ENCODE assay signal across 27 mouse cellular contexts in genomic region chr10:13975861-13976260, GRCm38 (mm10). TPM values are rescaled to one million over a fixed set of nuclear protein-coding genes. Genes with fewer than 3 reads are reported as not detected.
DNase-seq lines count a peak whose midpoint lies in the region; ATAC-seq and TF ChIP-seq lines count a peak whose summit lies in the region.
"Had no signal": no experiment of that assay in that cellular context is flagged by ENCODE, and none has a peak within 500 bp of the region (broad histone marks: within the 10 kb centered on the region; RNA-seq: fewer than 3 reads in every experiment).

No protein-coding gene starts in this region.

- H3K4me2 ChIP-seq in forebrain, embryonic 11.5 days (ENCODE audit: low read depth, low read length, severe bottlenecking): no peak overlapping the region
- H3K4me2 ChIP-seq in forebrain, embryonic 13.5 days: no peak overlapping the region
- H3K4me2 ChIP-seq in heart, postnatal 0 days (ENCODE audit: low read depth, low read length): peak overlapping the region; percentile 27; the same call in 1 of the 2 replicates
- H3K4me2 ChIP-seq: hindbrain, embryonic 13.5 days; liver, embryonic 12.5 days; midbrain, embryonic 12.5 days had no signal

- TF ChIP-seq POLR2A in embryonic fibroblast, embryonic 13.5 days (IDR thresholded peaks at IDR 0.05; ENCODE audit: low read depth, low read length): no peak

- ATAC-seq in forebrain, embryonic 11.5 days (replicated peaks; ENCODE audit: low FRiP score): no peak
- no peak for ATAC-seq in forebrain, embryonic 13.5 days
- no peak for ATAC-seq in heart, postnatal 0 days (ENCODE audit: insufficient read depth, low read depth)
- ATAC-seq: activated CD4-positive, CD25-positive, alpha-beta regulatory T cell, adult 4 months; forebrain, postnatal 0 days; liver, embryonic 12.5 days; liver, postnatal 0 days had no signal

- no peak overlapping the region for H3K27ac ChIP-seq in forebrain, embryonic 11.5 days (ENCODE audit: low read depth, low read length)
- H3K27ac ChIP-seq in forebrain, embryonic 13.5 days: no peak overlapping the region
- H3K27ac ChIP-seq in heart, embryonic 10.5 days: peak overlapping the region; percentile 7; the same call in 1 of the 2 replicates
- peak overlapping the region; percentile 5; the same call in 1 of the 2 replicates for H3K27ac ChIP-seq in embryonic fibroblast, embryonic 13.5 days (ENCODE audit: insufficient read depth, low read length)
- H3K27ac ChIP-seq in heart, postnatal 0 days (ENCODE audit: low read depth): peak overlapping the region; percentile 50
- H3K27ac ChIP-seq: hindbrain, embryonic 13.5 days; liver, embryonic 12.5 days; midbrain, embryonic 12.5 days had no signal

- H3K27me3 ChIP-seq in forebrain, embryonic 11.5 days (ENCODE audit: control insufficient read depth, insufficient read depth, low read length): no peaks in the 10 kb centered on the region
- H3K27me3 ChIP-seq in forebrain, embryonic 13.5 days: peaks cover 3% of the 10 kb centered on the region; the same call in 1 of the 2 replicates
- no peaks in the 10 kb centered on the region for H3K27me3 ChIP-seq in heart, embryonic 10.5 days (ENCODE audit: insufficient read depth, poor library complexity, severe bottlenecking)
- H3K27me3 ChIP-seq in heart, postnatal 0 days (ENCODE audit: control insufficient read depth, insufficient read depth, low read length): no peaks in the 10 kb centered on the region
- H3K27me3 ChIP-seq: CH12.LX; hindbrain, embryonic 13.5 days; liver, embryonic 12.5 days; megakaryocyte, embryonic 14.5 days; midbrain, embryonic 12.5 days had no signal

- peak; percentile 2 for DNase-seq in forebrain, embryonic 11.5 days (ENCODE audit: low spot score)
- no peak for DNase-seq in heart, embryonic 10.5 days (ENCODE audit: low spot score)
- DNase-seq in heart, postnatal 4 days: no peak
- DNase-seq in heart, postnatal 0 days (ENCODE audit: low spot score): no peak
- no peak for DNase-seq in lung, postnatal 4 days
- no peak for DNase-seq in left cerebral cortex, adult 18-20 months (ENCODE audit: low spot score in 2 of 2)
- DNase-seq: adrenal gland, adult 8-10 months; cerebellum, adult 11 months; cerebellum, adult 9-10 months; cerebellum, postnatal 36 days; forebrain, postnatal 0 days; gastrocnemius, postnatal 10 days; kidney, adult 11 months; kidney, postnatal 14 days; left cerebral cortex, postnatal 4 days; liver, postnatal 0 days; lung, postnatal 36 days; thymus, postnatal 4 days had no signal

- no peaks in the 10 kb centered on the region for H3K9me3 ChIP-seq in forebrain, embryonic 11.5 days (ENCODE audit: control insufficient read depth, low read length)
- no peaks in the 10 kb centered on the region for H3K9me3 ChIP-seq in forebrain, embryonic 13.5 days (replicated peaks)
- no peaks in the 10 kb centered on the region for H3K9me3 ChIP-seq in heart, embryonic 10.5 days
- no peaks in the 10 kb centered on the region for H3K9me3 ChIP-seq in heart, postnatal 0 days (replicated peaks; ENCODE audit: control insufficient read depth, low read length)
- H3K9me3 ChIP-seq: hindbrain, embryonic 13.5 days; liver, embryonic 12.5 days; megakaryocyte, embryonic 14.5 days; midbrain, embryonic 12.5 days had no signal

- no peaks in the 10 kb centered on the region for H3K36me3 ChIP-seq in forebrain, embryonic 11.5 days (ENCODE audit: control insufficient read depth, insufficient read depth, low read length)
- H3K36me3 ChIP-seq in forebrain, embryonic 13.5 days (ENCODE audit: poor library complexity, severe bottlenecking): no peaks in the 10 kb centered on the region
- no peaks in the 10 kb centered on the region for H3K36me3 ChIP-seq in heart, embryonic 10.5 days
- H3K36me3 ChIP-seq in heart, postnatal 0 days (replicated peaks; ENCODE audit: control insufficient read depth, insufficient read depth, low read length): no peaks in the 10 kb centered on the region
- H3K36me3 ChIP-seq: hindbrain, embryonic 13.5 days; liver, embryonic 12.5 days; midbrain, embryonic 12.5 days had no signal

- WGBS in forebrain, embryonic 11.5 days: 76% methylated on average over 4 of the region's 4 CpGs
- WGBS in forebrain, embryonic 13.5 days: 78% methylated on average over 4 of the region's 4 CpGs
- 66% methylated on average over 4 of the region's 4 CpGs for WGBS in heart, embryonic 10.5 days
- 65% methylated on average over 4 of the region's 4 CpGs for WGBS in heart, postnatal 0 days

- no peak for TF ChIP-seq CTCF in embryonic fibroblast, embryonic 13.5 days (IDR thresholded peaks at IDR 0.05; ENCODE audit: borderline replicate concordance, insufficient read depth, low read length)
- TF ChIP-seq CTCF in heart, postnatal 0 days (IDR thresholded peaks at IDR 0.05; ENCODE audit: low read depth): no peak

- H3K9ac ChIP-seq in forebrain, embryonic 11.5 days (ENCODE audit: low read length): no peak overlapping the region
- H3K9ac ChIP-seq in forebrain, embryonic 13.5 days: no peak overlapping the region
- H3K9ac ChIP-seq in heart, postnatal 0 days (replicated peaks; ENCODE audit: low read depth, low read length): peak overlapping the region; percentile 8
- H3K9ac ChIP-seq: forebrain, postnatal 0 days; hindbrain, embryonic 13.5 days; liver, embryonic 12.5 days; liver, postnatal 0 days; midbrain, embryonic 12.5 days had no signal

- H3K4me1 ChIP-seq in forebrain, embryonic 11.5 days (replicated peaks; ENCODE audit: control insufficient read depth, insufficient read depth, low read length): no peaks in the 10 kb centered on the region
- peaks cover 8% of the 10 kb centered on the region; the same call in 1 of the 2 replicates for H3K4me1 ChIP-seq in forebrain, embryonic 13.5 days
- H3K4me1 ChIP-seq in heart, embryonic 10.5 days: peaks cover 42% of the 10 kb centered on the region; the same call in 1 of the 2 replicates
- H3K4me1 ChIP-seq in embryonic fibroblast, embryonic 13.5 days (ENCODE audit: control insufficient read depth, insufficient read depth, low read length): peaks cover 8% of the 10 kb centered on the region
- H3K4me1 ChIP-seq in heart, postnatal 0 days (ENCODE audit: control insufficient read depth, insufficient read depth): peaks cover 38% of the 10 kb centered on the region
- H3K4me1 ChIP-seq: hindbrain, embryonic 13.5 days; midbrain, embryonic 12.5 days had no signal

- H3K4me3 ChIP-seq in forebrain, embryonic 11.5 days (ENCODE audit: low read depth, low read length): no peak overlapping the region
- no peak overlapping the region for H3K4me3 ChIP-seq in forebrain, embryonic 13.5 days
- H3K4me3 ChIP-seq in heart, embryonic 10.5 days: no peak overlapping the region
- no peak overlapping the region for H3K4me3 ChIP-seq in embryonic fibroblast, embryonic 13.5 days (ENCODE audit: insufficient read depth, low read length)
- no peak overlapping the region for H3K4me3 ChIP-seq in heart, postnatal 0 days (ENCODE audit: low read depth, low read length)
- H3K4me3 ChIP-seq: hindbrain, embryonic 13.5 days; layer of hippocampus, adult 2 months; liver, embryonic 12.5 days; megakaryocyte, embryonic 14.5 days; midbrain, embryonic 12.5 days had no signal

- no peak for TF ChIP-seq EP300 in heart, postnatal 0 days (IDR thresholded peaks at IDR 0.05; ENCODE audit: low read depth)

RNA-seq across cellular contexts. Expression of gene Hivep2, which starts 10.0 kb away (rescaled TPM):
- 3.6 and 4.7 TPM in 2 replicates for polyA plus RNA-seq in forebrain, embryonic 11.5 days (2014; fragmentation: Nextera tagmentation; extraction: Ambion mirVana)
- 5.3 and 7.3 TPM in 2 replicates for polyA plus RNA-seq in forebrain, embryonic 13.5 days (2015; fragmentation: Nextera tagmentation; extraction: Ambion mirVana)
- 3.4 and 4.1 TPM in 2 replicates for polyA plus RNA-seq in heart, embryonic 10.5 days (2016; fragmentation: Nextera tagmentation; extraction: Ambion mirVana)
- 10 to 100 TPM; 28.9 to 30.1 TPM for total RNA-seq in heart, postnatal 4 days (2021)
- 20.8 and 25.6 TPM in 2 replicates for polyA plus RNA-seq in embryonic fibroblast, embryonic 13.5 days (2011; ENCODE audit: insufficient read length, low read depth, missing spikeins)
- 11.6 and 11.9 TPM in 2 replicates for total RNA-seq in heart, postnatal 0 days (2014; rRNA removed; ENCODE audit: low replicate concordance)
- polyA plus RNA-seq in heart, postnatal 0 days (2015; fragmentation: Nextera tagmentation; extraction: Ambion mirVana): 3.7 and 3.8 TPM in 2 replicates
- total RNA-seq in left cerebral cortex, adult 18-20 months (2021): 100 to 1,000 TPM; 208 to 218 TPM

Comparison
In these comparisons a context has a peak if more than half of its experiments do, and no peak if none do; other contexts are left out.
1. H3K27ac ChIP-seq: peak in heart, embryonic 10.5 days (single experiment), embryonic fibroblast, embryonic 13.5 days (single experiment) and heart, postnatal 0 days (single experiment); none in forebrain, embryonic 11.5 days (single experiment) and forebrain, embryonic 13.5 days (single experiment).